Mouse (Mus musculus): Measurements from ENCODE around the gene Crocc2. TPM values are rescaled to one million over a fixed set of nuclear protein-coding genes. Genes with fewer than 3 reads are reported as not detected.

Gene Crocc2
- polyA plus RNA-seq (2014; fragmentation: Nextera tagmentation; extraction: Ambion mirVana), result 0.14 and 0.25 TPM in 2 replicates

DNA sequence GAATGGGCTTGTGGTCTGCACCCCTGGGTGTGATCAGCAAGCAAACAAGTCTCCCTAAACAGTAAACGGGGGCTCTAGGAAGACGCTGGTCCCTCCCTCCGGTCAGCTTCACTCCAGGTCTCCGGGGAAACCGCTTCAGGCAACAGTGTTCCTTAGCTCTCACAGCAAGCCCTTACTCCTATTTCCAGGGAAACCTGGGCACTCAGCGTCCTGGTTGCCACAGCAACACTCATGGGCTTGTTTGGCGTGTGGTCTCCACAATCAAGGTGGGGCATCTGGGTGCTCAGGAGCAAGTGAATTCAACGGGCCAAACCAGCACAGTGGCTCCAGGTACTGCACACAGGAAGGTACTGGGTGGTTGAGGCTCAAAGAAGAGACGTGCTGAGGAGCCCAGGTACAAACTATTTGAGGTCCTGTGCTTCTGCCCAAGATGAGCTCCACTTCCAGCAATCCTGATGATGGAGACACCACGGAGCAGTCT, at the start of gene Crocc2:
Gene Crocc2 (plus strand): TSS at position 431 of the 481 bp plus-strand sequence.
- Histone ChIP-seq H3K9me3 (replicated peaks; ENCODE audit: control insufficient read depth, low read length) (no peaks in the 10 kb centered on the region), H3K36me3 (replicated peaks; ENCODE audit: control insufficient read depth, insufficient read depth, low read depth, low read length) (no peaks in the 10 kb centered on the region), H3K4me2 (ENCODE audit: low read depth, low read length) (no peak within 1 kb of the TSS), H3K27ac (replicated peaks; ENCODE audit: low read depth, low read length) (no peak within 1 kb of the TSS), H3K27me3 (ENCODE audit: control insufficient read depth, insufficient read depth, low read length) (no peaks in the 10 kb centered on the region), H3K9ac (replicated peaks; ENCODE audit: low read length) (no peak within 1 kb of the TSS), H3K4me3 (ENCODE audit: low read depth, low read length) (no peak within 1 kb of the TSS), H3K4me1 (ENCODE audit: control insufficient read depth, insufficient read depth, low read length) (no peaks in the 10 kb centered on the region)
- 47% methylated on average over 10 of the region's 10 CpGs for WGBS
- no peak for DNase-seq (ENCODE audit: low spot score)
- no peak for ATAC-seq (replicated peaks; ENCODE audit: insufficient number of reproducible peaks, low FRiP score, low TSS enrichment, low read depth)

DNA sequence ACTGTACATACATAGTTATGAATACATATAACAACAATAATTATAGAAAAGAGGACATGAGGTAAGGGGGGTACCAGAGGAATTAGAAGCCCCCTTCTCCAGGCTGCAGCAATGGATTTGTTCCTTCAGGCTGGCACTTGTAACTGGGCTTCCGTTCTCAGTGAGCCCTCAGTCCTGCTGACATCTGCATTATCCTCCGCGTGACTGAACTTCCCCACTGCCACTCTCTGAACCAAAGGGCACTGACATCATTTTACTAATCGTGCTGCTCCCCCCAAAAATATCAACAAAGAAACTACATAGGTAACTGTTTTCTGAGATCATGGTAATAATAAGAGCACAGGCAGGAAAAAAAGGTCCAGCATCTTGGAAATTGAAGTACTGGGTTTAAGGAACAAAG, 49.7 kb upstream of the Crocc2 start:
- Histone ChIP-seq H3K27me3 (ENCODE audit: control insufficient read depth, insufficient read depth, low read length) (no peaks in the 10 kb centered on the region), H3K9ac (replicated peaks; ENCODE audit: low read length) (no peak overlapping the region), H3K27ac (replicated peaks; ENCODE audit: low read depth, low read length) (no peak overlapping the region), H3K36me3 (replicated peaks; ENCODE audit: control insufficient read depth, insufficient read depth, low read depth, low read length) (no peaks in the 10 kb centered on the region), H3K4me1 (ENCODE audit: control insufficient read depth, insufficient read depth, low read length) (no peaks in the 10 kb centered on the region), H3K4me3 (ENCODE audit: low read depth, low read length) (no peak overlapping the region), H3K4me2 (ENCODE audit: low read depth, low read length) (no peak overlapping the region), H3K9me3 (replicated peaks; ENCODE audit: control insufficient read depth, low read length) (no peaks in the 10 kb centered on the region)
- WGBS, result 21% methylated on average over 4 of the region's 4 CpGs
- ATAC-seq (replicated peaks; ENCODE audit: insufficient number of reproducible peaks, low FRiP score, low TSS enrichment, low read depth), result no peak
- no peak for DNase-seq (ENCODE audit: low spot score)

DNA sequence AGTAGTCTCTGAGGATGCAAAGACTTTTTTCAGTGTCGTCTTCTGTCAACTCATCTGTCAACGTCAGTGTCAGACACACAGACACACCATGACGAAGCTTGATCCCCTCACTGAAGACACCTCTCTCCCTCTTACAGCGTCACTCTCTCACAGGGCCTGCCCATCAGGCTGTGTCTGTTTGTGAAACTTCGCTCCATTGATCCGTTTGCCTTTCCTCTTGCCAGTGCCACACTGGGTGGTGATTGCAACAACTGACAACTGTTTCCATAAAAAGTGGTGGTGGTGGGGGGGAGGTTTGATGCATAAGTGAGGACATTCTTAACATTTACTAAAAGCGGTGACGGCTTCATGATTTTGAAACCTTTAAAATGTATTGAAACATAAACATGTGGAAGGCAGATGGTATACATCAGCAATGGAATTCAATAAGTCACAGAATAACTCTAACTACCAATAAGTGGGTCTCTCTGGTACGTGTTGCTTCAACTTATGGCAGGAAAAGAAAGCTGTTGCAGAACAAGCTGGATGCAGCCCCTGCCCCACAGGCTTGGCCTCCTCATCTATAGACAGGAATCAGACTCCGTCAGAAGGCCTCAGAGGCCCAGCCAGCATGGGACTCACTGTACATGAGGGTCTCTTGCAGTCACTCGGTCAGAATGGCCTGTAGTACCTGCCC, 45.2 kb upstream of the Crocc2 start:
- Histone ChIP-seq H3K4me2 (ENCODE audit: low read depth, low read length) (no peak overlapping the region), H3K9ac (replicated peaks; ENCODE audit: low read length) (no peak overlapping the region), H3K27me3 (ENCODE audit: control insufficient read depth, insufficient read depth, low read length) (no peaks in the 10 kb centered on the region), H3K4me3 (ENCODE audit: low read depth, low read length) (no peak overlapping the region), H3K9me3 (replicated peaks; ENCODE audit: control insufficient read depth, low read length) (no peaks in the 10 kb centered on the region), H3K27ac (replicated peaks; ENCODE audit: low read depth, low read length) (no peak overlapping the region), H3K36me3 (replicated peaks; ENCODE audit: control insufficient read depth, insufficient read depth, low read depth, low read length) (no peaks in the 10 kb centered on the region), H3K4me1 (ENCODE audit: control insufficient read depth, insufficient read depth, low read length) (no peaks in the 10 kb centered on the region)
- WGBS, result 72% methylated on average over 11 of the region's 11 CpGs
- no peak for DNase-seq (ENCODE audit: low spot score)
- ATAC-seq (replicated peaks; ENCODE audit: insufficient number of reproducible peaks, low FRiP score, low TSS enrichment, low read depth), result no peak

DNA sequence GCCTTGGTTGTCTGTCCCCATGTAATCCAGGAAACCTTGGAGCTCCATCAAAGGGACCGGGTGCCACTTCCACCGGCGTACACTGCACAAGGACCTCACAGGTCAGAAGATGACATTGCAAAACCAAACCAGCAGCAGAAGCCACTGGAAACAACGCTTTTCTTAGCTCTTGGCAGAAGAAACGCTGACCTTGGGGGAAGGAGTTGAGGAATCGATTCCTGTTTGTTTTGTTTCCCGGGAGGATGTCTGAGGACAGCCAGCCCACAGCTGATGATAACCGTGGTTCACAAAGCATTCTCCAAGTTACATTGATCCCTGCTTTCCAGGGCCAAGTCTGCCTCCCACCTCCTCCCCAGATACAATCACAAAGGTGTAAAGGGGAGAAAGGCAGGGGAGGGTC, 44.5 kb upstream of the Crocc2 start:
- 73% methylated on average over 8 of the region's 8 CpGs for WGBS

DNA sequence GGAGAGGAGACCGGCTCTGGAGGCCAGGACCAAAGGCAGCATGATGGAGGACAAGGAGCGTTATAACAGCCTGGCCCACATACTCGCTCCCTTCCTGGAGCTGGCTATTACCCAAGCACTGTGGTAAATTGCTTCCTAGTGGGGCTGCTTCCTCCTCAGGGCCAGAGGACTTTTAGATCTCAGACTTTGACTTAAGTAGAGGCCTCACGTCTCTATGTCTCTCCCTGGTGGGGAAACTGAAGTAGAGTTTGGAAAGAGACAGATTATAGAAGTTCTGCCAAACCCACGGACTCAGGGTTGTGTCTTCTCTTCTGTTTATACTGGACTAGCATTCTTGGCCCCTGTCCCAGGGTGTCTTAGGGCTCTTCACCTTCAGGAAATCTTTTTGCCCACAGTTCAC, 43.3 kb upstream of the Crocc2 start:
- Histone ChIP-seq H3K27me3 (ENCODE audit: control insufficient read depth, insufficient read depth, low read length) (no peaks in the 10 kb centered on the region), H3K36me3 (replicated peaks; ENCODE audit: control insufficient read depth, insufficient read depth, low read depth, low read length) (no peaks in the 10 kb centered on the region), H3K4me3 (ENCODE audit: low read depth, low read length) (no peak overlapping the region), H3K4me2 (ENCODE audit: low read depth, low read length) (no peak overlapping the region), H3K9me3 (replicated peaks; ENCODE audit: control insufficient read depth, low read length) (no peaks in the 10 kb centered on the region), H3K27ac (replicated peaks; ENCODE audit: low read depth, low read length) (no peak overlapping the region), H3K4me1 (ENCODE audit: control insufficient read depth, insufficient read depth, low read length) (no peaks in the 10 kb centered on the region), H3K9ac (replicated peaks; ENCODE audit: low read length) (no peak overlapping the region)
- no peak for ATAC-seq (replicated peaks; ENCODE audit: insufficient number of reproducible peaks, low FRiP score, low TSS enrichment, low read depth)
- WGBS, result 64% methylated on average over 5 of the region's 5 CpGs
- DNase-seq (ENCODE audit: low spot score), result no peak

More for the DNA sequence above, 44.5 kb upstream of the Crocc2 start:
- no peak overlapping the region for H3K27ac ChIP-seq (replicated peaks; ENCODE audit: low read depth, low read length)
- no peaks in the 10 kb centered on the region for H3K36me3 ChIP-seq (replicated peaks; ENCODE audit: control insufficient read depth, insufficient read depth, low read depth, low read length)
- no peak overlapping the region for H3K4me3 ChIP-seq (ENCODE audit: low read depth, low read length)
- no peaks in the 10 kb centered on the region for H3K27me3 ChIP-seq (ENCODE audit: control insufficient read depth, insufficient read depth, low read length)
- H3K9ac ChIP-seq (replicated peaks; ENCODE audit: low read length), result no peak overlapping the region
- DNase-seq (ENCODE audit: low spot score), result no peak
- no peaks in the 10 kb centered on the region for H3K9me3 ChIP-seq (replicated peaks; ENCODE audit: control insufficient read depth, low read length)
- no peak for ATAC-seq (replicated peaks; ENCODE audit: insufficient number of reproducible peaks, low FRiP score, low TSS enrichment, low read depth)
- H3K4me1 ChIP-seq (ENCODE audit: control insufficient read depth, insufficient read depth, low read length), result no peaks in the 10 kb centered on the region
- no peak overlapping the region for H3K4me2 ChIP-seq (ENCODE audit: low read depth, low read length)

DNA sequence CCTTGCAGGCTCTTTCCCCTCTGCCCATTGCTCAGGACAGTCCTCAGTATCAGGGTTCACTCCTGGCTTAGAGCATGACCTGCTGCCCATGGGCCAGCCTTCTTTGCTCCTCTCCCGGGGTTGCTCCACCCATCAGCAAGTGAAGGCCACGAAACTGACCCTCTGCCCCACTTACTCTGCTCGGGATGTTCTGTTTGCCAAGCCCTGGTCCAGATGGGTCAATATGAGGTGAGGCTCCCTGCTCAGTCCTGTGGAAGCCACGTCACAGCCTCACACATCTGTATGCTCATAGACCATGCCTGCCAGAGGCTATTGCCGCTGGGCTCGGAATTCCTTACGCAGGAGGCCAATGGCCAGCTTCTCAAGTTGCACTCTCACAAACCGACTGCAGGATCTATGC, 40.3 kb upstream of the Crocc2 start:
- Histone ChIP-seq H3K36me3 (replicated peaks; ENCODE audit: control insufficient read depth, insufficient read depth, low read depth, low read length) (no peaks in the 10 kb centered on the region), H3K4me1 (ENCODE audit: control insufficient read depth, insufficient read depth, low read length) (no peaks in the 10 kb centered on the region), H3K27ac (replicated peaks; ENCODE audit: low read depth, low read length) (no peak overlapping the region), H3K9me3 (replicated peaks; ENCODE audit: control insufficient read depth, low read length) (no peaks in the 10 kb centered on the region), H3K4me3 (ENCODE audit: low read depth, low read length) (no peak overlapping the region), H3K4me2 (ENCODE audit: low read depth, low read length) (no peak overlapping the region), H3K9ac (replicated peaks; ENCODE audit: low read length) (no peak overlapping the region), H3K27me3 (ENCODE audit: control insufficient read depth, insufficient read depth, low read length) (no peaks in the 10 kb centered on the region)
- ATAC-seq (replicated peaks; ENCODE audit: insufficient number of reproducible peaks, low FRiP score, low TSS enrichment, low read depth) (no peak), DNase-seq (ENCODE audit: low spot score) (no peak)
- WGBS, result 76% methylated on average over 8 of the region's 8 CpGs

DNA sequence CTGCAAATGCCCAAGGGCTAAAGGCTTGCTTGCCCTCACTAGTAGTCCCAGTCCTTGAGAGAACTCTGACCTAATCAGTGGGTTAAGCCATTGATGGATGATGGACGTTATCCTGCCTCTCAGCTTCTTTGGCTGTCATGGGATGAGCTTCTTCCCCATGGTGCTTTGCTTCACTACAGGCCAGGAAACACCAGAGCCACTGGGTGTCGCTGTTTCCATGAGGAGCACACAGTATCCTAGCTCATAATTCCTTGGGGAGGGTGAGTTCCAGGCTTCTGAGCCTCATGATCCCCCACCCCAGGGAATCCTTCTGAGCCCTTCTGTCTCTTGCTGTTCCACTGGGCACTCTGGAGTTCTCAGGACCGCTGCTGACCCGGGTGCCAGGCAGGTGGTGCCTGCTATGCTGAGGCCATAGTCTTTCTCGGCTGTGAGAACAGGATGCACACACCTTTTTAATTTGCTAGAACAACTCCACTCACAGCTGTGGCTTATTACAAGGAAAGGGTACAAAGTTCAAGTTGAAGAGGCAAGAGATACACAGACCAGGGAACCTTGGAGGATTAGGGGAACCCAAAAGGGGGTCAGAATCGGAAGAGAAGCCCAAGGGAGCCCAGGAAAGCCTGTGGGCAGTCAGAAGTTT, 39.7 kb upstream of the Crocc2 start:
- DNase-seq (ENCODE audit: low spot score), result peak; percentile 71
- Histone ChIP-seq H3K9ac (replicated peaks; ENCODE audit: low read length) (no peak overlapping the region), H3K4me1 (ENCODE audit: control insufficient read depth, insufficient read depth, low read length) (no peaks in the 10 kb centered on the region), H3K36me3 (replicated peaks; ENCODE audit: control insufficient read depth, insufficient read depth, low read depth, low read length) (no peaks in the 10 kb centered on the region), H3K4me3 (ENCODE audit: low read depth, low read length) (no peak overlapping the region), H3K4me2 (ENCODE audit: low read depth, low read length) (no peak overlapping the region), H3K9me3 (replicated peaks; ENCODE audit: control insufficient read depth, low read length) (no peaks in the 10 kb centered on the region), H3K27ac (replicated peaks; ENCODE audit: low read depth, low read length) (no peak overlapping the region), H3K27me3 (ENCODE audit: control insufficient read depth, insufficient read depth, low read length) (no peaks in the 10 kb centered on the region)
- peak; percentile 59; the same call in 1 of the 2 replicates for ATAC-seq (replicated peaks; ENCODE audit: insufficient number of reproducible peaks, low FRiP score, low TSS enrichment, low read depth)
- 18% methylated on average over 6 of the region's 6 CpGs for WGBS

DNA sequence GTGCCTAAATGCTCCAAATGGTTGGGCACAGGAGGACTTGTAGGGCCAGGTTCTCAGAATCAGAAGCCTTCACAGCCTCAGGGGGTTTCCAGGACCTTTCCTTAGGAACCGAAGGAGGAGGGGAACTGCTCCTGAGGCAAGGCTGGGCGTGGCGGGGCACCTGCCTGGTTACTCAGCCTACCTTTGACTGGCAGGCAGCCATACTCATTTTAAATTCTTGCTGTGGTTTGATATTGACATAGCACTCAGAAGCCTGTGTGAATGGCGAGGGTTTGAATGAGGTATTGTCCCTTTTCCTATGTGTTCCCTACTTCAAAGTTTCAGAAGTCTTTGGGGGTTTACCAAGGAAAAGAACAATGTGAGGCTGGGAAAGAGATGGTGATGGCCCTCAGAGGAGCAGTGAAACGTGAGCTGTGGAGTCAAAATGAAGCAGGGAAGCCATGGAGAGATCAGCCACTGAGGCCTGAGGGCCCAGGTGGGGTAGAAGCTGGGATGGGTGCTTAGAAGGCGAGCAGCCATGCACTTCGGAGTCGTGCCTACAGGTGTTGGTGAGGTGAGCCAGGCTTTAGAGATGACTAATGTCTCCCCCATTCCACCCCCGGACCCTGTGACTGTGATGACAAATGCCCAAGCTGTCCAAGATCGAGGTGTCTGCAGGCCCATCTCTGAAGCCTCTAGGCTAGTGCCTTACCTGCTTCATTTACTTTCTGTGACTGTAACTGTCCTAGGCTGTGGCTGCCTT, 38.1 kb upstream of the Crocc2 start:
- no peaks in the 10 kb centered on the region for H3K9me3 ChIP-seq (replicated peaks; ENCODE audit: control insufficient read depth, low read length)
- no peaks in the 10 kb centered on the region for H3K4me1 ChIP-seq (ENCODE audit: control insufficient read depth, insufficient read depth, low read length)
- ATAC-seq (replicated peaks; ENCODE audit: insufficient number of reproducible peaks, low FRiP score, low TSS enrichment, low read depth) (no peak), DNase-seq (ENCODE audit: low spot score) (no peak)
- 72% methylated on average over 10 of the region's 10 CpGs for WGBS
- H3K36me3 ChIP-seq (replicated peaks; ENCODE audit: control insufficient read depth, insufficient read depth, low read depth, low read length), result no peaks in the 10 kb centered on the region
- H3K9ac ChIP-seq (replicated peaks; ENCODE audit: low read length), result no peak overlapping the region
- no peaks in the 10 kb centered on the region for H3K27me3 ChIP-seq (ENCODE audit: control insufficient read depth, insufficient read depth, low read length)
- H3K4me3 ChIP-seq (ENCODE audit: low read depth, low read length), result no peak overlapping the region
- no peak overlapping the region for H3K4me2 ChIP-seq (ENCODE audit: low read depth, low read length)
- no peak overlapping the region for H3K27ac ChIP-seq (replicated peaks; ENCODE audit: low read depth, low read length)

Data from embryonic facial prominence, embryonic 11.5 days (tissue).